Mouse (Mus musculus) heart, embryonic 16.5 days (tissue): ENCODE results near the gene Msi1. TPM values are rescaled to one million over a fixed set of nuclear protein-coding genes. Genes with fewer than 3 reads are reported as not detected.
"Not testable (repeated sequence)": the region's sequence is repeated elsewhere in the genome, so short reads cannot be mapped to it uniquely, and the experiment has no call there.

Source experiments
- ATAC-seq: fragments of 200-750 bp; cut with Nextera tagmentation; replicated peaks from 2 replicates; pipeline ENCODE4 v1.8.0; 2017; ENCODE audit warnings: moderate number of reproducible peaks; ENCODE audit not compliant: insufficient read depth, low FRiP score; ENCODE audit errors: extremely low read depth
- H3K27ac ChIP-seq: fragments of 300-500 bp; sonication (generic); 2 replicates; pipeline ENCODE4 v1.5.1; 2014; ENCODE audit warnings: mild to moderate bottlenecking, low read length, control low read depth, moderate library complexity
- H3K27me3 ChIP-seq: fragments of 300-500 bp; sonication (generic); 2 replicates; pipeline ENCODE4 v1.6.1; 2014; ENCODE audit warnings: low read length, mixed read lengths; ENCODE audit not compliant: control insufficient read depth, insufficient read depth
- H3K36me3 ChIP-seq: fragments of 300-500 bp; sonication (generic); 2 replicates; pipeline ENCODE4 v1.6.1; 2014; ENCODE audit not compliant: control insufficient read depth, insufficient read depth
- H3K4me1 ChIP-seq: fragments of 300-500 bp; sonication (generic); 2 replicates; pipeline ENCODE4 v1.6.1; 2014; ENCODE audit warnings: low read length, mixed read lengths; ENCODE audit not compliant: control insufficient read depth, insufficient read depth
- H3K4me2 ChIP-seq: fragments of 300-500 bp; sonication (generic); 2 replicates; pipeline ENCODE4 v1.6.1; 2014; ENCODE audit warnings: low read depth, mild to moderate bottlenecking, control low read depth, low read length
- H3K4me3 ChIP-seq: fragments of 300-500 bp; sonication (generic); 2 replicates; pipeline ENCODE4 v1.5.1; 2014; ENCODE audit warnings: mild to moderate bottlenecking, control low read depth, low read length
- H3K9ac ChIP-seq: fragments of 300-500 bp; sonication (generic); 2 replicates; pipeline ENCODE4 v1.6.1; 2014; ENCODE audit warnings: low read length, control low read depth
- H3K9me3 ChIP-seq: fragments of 300-500 bp; sonication (generic); replicated peaks from 2 replicates; pipeline ENCODE4 v1.6.1; 2016; ENCODE audit warnings: low read length; ENCODE audit not compliant: control insufficient read depth
- WGBS: fragments of 180-500 bp; shearing (Covaris S2); extraction: QIAGEN DNeasy Blood & Tissue Kit; methylation state at CpG from one replicate; pipeline ENCODE4 v1.1.7; 2014; 5-methylcytosine and 5-hydroxymethylcytosine counted together
- polyA plus RNA-seq: library from polyadenylated mRNA; unstranded; fragments of >200 nt; fragmentation: Nextera tagmentation; extraction: Ambion mirVana; gene quantifications from 2 replicates; pipeline ENCODE4 v1.2.1, GENCODE M21; 2015

The Msi1 gene
- polyA plus RNA-seq, 1 experiment from 2014 or later = 1.1 TPM

DNA sequence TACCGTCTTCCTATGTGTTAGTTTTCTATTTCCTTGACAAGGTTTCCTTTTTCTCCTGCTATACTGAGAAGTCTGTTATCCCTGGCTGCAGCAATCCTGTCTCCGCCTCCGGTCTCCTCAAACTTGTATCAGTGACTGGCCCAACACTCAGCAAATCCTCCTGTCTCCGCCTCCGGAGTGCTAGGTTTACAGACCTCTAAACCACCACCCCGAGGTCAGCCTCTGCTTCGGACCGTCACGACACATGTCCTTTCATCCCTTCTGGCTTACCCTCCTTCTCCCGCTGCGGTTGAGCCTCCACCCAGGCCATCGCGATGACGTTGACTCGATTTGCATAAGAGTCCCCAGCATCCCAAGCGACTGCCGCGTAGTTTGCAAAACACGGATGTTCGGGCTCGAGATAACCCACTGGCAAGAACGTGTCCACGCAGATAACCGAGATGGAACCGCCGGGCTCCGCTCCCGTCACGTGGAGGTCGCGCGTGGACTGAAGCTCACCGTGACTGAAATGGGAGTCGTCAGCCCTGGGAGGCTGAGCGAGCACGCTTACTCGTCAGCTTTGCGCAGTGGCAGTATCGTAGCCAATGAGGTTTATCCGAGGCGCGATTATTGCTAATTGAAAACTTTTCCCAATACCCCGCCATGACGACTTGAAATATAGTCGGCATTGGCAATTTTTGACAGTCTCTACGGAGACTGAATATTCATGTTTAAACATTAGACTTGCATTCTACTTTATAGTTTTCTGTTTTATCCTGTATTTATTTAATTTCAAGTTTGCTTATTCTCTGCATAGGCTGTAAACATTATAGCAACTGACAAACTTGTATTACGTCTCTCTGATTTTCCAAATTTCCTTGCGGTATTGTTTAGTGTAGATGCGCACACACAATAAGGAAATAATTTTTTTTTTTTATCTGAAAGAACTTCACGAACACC is 60.6 kb downstream of the Msi1 start:
- Histone ChIP-seq H3K4me1 (peaks cover 28% of the 10 kb centered on the region), H3K4me3 (peak overlapping the region; percentile 53), H3K4me2 (peak overlapping the region; percentile 82), H3K9ac (peak overlapping the region; percentile 82), H3K9me3 (no peaks in the 10 kb centered on the region), H3K36me3 (no peaks in the 10 kb centered on the region), H3K27me3 (no peaks in the 10 kb centered on the region), H3K27ac (peak overlapping the region; percentile 100)
- ATAC-seq = peak; percentile 83
- under 1% methylated on average over 50 of the region's 50 CpGs for WGBS

DNA sequence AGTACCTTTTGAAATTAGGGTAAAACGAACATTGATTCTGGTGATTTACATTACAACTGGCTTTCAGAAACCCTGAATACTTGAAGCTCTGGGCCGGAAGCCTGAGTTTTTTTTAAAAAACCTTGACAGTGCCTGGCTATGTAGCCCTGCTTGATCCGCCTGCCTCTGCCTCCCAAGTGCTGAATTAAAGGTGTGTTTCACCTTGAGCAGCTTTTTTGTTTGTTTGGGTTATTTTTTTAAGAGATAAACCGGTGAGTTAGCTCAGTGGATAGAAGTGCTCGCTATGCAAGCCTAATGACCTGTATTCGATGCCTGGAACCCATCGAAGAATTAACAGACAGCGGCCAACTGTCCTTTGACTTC is 61.2 kb downstream of the Msi1 start:
- ATAC-seq = no peak
- no peaks in the 10 kb centered on the region for H3K36me3 ChIP-seq
- no peaks in the 10 kb centered on the region for H3K27me3 ChIP-seq
- H3K9me3 ChIP-seq = no peaks in the 10 kb centered on the region
- peak overlapping the region; percentile 22 for H3K4me3 ChIP-seq
- peak overlapping the region; percentile 77 for H3K27ac ChIP-seq
- 14% methylated on average over 8 of the region's 8 CpGs for WGBS
- H3K9ac ChIP-seq = peak overlapping the region; percentile 34; the same call in 1 of the 2 replicates
- H3K4me2 ChIP-seq = peak overlapping the region; percentile 82
- peaks cover 28% of the 10 kb centered on the region for H3K4me1 ChIP-seq

DNA sequence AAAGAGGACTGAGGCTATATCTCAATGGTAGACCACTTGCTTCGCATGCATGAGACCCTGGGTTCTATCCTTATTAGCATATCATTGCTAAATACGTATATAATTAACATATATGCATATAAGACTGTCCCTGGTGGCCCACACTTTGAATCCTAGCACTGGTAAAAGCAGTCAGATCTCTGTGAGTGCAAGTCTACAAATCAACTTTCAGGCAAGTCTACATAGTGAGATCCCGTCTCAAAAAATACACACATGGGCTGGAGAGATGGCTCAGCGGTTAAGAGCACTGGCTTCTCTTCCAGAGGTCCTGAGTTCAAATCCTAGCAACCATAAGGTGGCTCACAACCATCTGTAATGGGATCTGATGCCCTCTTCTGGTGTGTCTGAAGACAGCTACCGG is 61.7 kb downstream of the Msi1 start:
- Histone ChIP-seq H3K4me1 (peaks cover 28% of the 10 kb centered on the region), H3K27ac (no peak overlapping the region), H3K9ac (no peak overlapping the region), H3K36me3 (no peaks in the 10 kb centered on the region), H3K4me2 (peak overlapping the region; percentile 82), H3K9me3 (no peaks in the 10 kb centered on the region), H3K4me3 (no peak overlapping the region), H3K27me3 (no peaks in the 10 kb centered on the region)
- 33% methylated on average over 5 of the region's 5 CpGs for WGBS
- ATAC-seq = no peak

DNA sequence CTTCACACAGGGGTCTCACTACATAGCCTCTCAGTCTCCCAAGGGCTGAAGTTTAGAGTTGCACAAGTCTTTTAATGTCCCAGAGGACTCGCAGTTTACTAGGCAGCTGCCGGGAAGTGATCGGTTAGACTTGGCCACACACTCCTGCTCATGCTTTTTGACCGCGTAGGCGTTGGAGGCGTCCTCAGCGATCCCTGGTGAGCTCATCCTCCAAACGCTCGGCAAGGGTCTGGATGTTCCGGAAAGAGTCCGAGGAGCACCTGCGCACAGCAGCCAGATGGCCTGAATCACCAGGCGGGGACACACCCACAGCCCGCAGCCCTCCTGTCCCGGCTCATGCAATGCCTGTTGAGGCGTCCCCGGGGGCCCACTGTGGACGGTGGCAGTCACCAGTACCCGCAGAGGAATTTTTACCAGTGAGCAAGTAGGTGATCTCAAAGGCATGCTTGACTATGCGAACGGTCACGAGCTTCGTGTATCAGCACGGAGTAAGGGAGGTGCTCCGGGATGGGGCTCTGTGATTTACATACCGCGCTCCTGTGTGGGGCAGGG is 62.4 kb downstream of the Msi1 start:
- ATAC-seq = no peak
- Histone ChIP-seq H3K9me3 (no peaks in the 10 kb centered on the region), H3K9ac (peak overlapping the region; percentile 76), H3K36me3 (no peaks in the 10 kb centered on the region), H3K27ac (peak overlapping the region; percentile 76), H3K4me2 (peak overlapping the region; percentile 82), H3K27me3 (no peaks in the 10 kb centered on the region), H3K4me3 (peak overlapping the region; percentile 44), H3K4me1 (peaks cover 28% of the 10 kb centered on the region)
- WGBS = 2% methylated on average over 28 of the region's 28 CpGs

DNA sequence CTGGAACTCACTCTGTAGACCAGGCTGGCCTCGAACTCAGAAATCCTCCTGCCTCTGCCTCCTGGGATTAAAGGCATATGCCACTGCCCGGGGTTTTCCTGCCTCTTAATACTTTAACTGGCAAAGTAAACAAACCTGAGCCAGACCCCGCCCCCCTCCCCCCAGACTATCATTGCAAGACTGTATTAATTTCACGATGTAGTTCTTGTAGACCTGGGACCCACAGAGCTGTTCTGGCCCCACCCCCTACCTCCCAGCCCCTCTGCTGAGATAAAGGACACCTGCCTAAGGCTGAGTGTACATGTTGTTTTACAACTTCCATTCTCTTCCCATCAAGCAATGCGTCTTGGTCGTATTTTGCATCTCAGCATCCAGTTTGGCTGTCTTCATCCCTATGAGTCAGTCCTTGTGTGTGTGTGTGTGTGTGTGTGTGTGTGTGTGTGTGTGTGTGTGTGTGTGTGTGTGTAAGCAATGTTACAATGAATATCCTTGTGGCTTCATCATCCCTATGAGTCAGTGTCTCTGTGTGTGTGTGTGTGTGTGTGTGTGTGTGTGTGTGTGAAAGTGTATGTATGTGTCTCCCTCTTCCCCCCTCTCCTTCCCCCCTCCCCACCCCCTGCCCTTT is 63.4 kb downstream of the Msi1 start:
- no peaks in the 10 kb centered on the region for H3K27me3 ChIP-seq
- H3K27ac ChIP-seq = peak overlapping the region; percentile 80
- H3K9ac ChIP-seq = no peak overlapping the region
- H3K4me1 ChIP-seq = peaks cover 28% of the 10 kb centered on the region
- WGBS = 60% methylated on average over 6 of the region's 6 CpGs
- H3K9me3 ChIP-seq = no peaks in the 10 kb centered on the region
- no peak overlapping the region for H3K4me3 ChIP-seq
- ATAC-seq = no peak
- H3K36me3 ChIP-seq = no peaks in the 10 kb centered on the region
- no peak overlapping the region for H3K4me2 ChIP-seq

DNA sequence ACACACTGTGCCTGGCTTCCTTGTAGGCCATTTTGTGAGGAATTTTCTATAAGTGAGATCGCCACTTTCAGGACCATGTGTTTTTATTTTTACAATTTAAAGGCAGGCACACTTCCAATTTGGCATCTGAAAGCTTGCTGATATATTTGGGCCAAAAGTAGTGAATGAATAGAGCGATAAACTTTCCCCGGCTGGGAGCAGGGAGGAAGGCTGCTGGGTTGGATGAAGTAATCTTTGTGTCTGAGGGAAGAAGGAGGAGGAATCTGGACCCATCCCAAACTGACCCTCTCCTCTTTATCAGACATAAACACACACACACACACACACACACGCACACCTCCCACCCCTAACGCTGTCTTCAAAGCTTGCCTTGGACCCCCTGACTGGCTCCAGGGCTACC is 64.0 kb downstream of the Msi1 start:
- peak overlapping the region; percentile 80 for H3K27ac ChIP-seq
- 0 out of 2 replicates have a peak overlapping the region, but pooled peaks have one; percentile 45 for H3K9ac ChIP-seq
- H3K4me1 ChIP-seq = peaks cover 28% of the 10 kb centered on the region
- no peaks in the 10 kb centered on the region for H3K9me3 ChIP-seq
- H3K4me3 ChIP-seq = no peak overlapping the region
- ATAC-seq = no peak
- H3K36me3 ChIP-seq = no peaks in the 10 kb centered on the region
- WGBS = 23% methylated on average over 5 of the region's 5 CpGs
- H3K27me3 ChIP-seq = no peaks in the 10 kb centered on the region
- peak overlapping the region; percentile 5; the same call in 1 of the 2 replicates for H3K4me2 ChIP-seq

DNA sequence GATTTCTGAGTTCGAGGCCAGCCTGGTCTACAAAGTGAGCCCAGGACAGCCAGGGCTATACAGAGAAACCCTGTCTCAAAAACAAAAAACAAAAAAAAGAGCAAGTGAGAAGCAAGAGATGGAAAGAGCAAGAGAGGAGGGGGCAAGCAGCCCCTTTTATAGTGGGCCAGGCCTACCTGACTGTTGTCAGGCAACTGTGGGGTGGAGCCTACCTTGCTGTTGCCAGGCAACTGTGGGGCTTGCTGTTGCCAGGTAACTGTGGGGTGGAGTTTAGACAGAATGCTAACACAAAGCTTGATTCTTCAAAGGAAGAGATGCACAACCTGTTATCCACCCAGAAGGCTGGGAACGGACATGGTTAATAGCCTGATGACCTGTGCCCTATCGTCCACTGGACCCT is 66.2 kb downstream of the Msi1 start:
- not testable (repeated sequence) for H3K27me3 ChIP-seq, ATAC-seq, H3K4me3 ChIP-seq, H3K4me2 ChIP-seq, H3K9ac ChIP-seq, H3K27ac ChIP-seq, H3K9me3 ChIP-seq, H3K36me3 ChIP-seq
- WGBS = 78% methylated on average over 2 of the region's 3 CpGs
- peaks cover 26% of the 10 kb centered on the region for H3K4me1 ChIP-seq

DNA sequence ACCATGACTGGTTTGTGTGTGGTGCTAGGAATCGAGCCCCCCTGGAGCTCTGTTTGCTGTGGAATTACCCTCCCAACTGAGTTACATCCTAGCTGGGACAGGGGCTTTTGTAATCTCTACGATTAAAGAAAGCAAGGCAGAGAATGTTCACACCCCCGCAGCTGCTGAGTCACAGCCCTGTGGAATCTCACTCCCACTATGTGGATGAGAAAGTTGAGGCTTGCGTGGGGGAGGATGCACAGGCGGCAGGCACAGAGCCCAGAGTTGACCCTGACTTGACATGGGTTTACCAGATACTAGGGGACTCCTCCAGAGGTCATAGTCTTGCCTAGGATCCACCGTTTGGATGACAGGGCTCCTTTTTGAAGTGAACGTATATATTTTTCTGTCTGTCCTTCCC is 67.6 kb downstream of the Msi1 start:
- Histone ChIP-seq H3K4me3 (no peak overlapping the region), H3K27me3 (no peaks in the 10 kb centered on the region), H3K4me2 (no peak overlapping the region), H3K36me3 (no peaks in the 10 kb centered on the region), H3K9me3 (no peaks in the 10 kb centered on the region), H3K27ac (no peak overlapping the region), H3K9ac (no peak overlapping the region), H3K4me1 (peaks cover 12% of the 10 kb centered on the region)
- no peak for ATAC-seq
- 69% methylated on average over 7 of the region's 7 CpGs for WGBS
